Mouse (Mus musculus) left cerebral cortex, postnatal 14 days (tissue): Measurements from ENCODE around the gene Vwa7. TPM values are rescaled to one million over a fixed set of nuclear protein-coding genes. Genes with fewer than 3 reads are reported as not detected.
"Not testable (repeated sequence)": the region's sequence is repeated elsewhere in the genome, so short reads cannot be mapped to it uniquely, and the experiment has no call there.

Experiments used
- DNase-seq, 2 experiments: peaks; one replicate each; pipeline ENCODE4 v3.0.0; 2021 to 2022; ENCODE audit warnings: low spot score in 2 of 2, mixed read lengths in 1 of 2
- intact Hi-C: fragments of 180-260 bp; cut with DNase I; formaldehyde crosslinking; loops from one replicate; pipeline ENCODE4 v1.15.1; 2025
- total RNA-seq, 2 experiments: library from RNA; stranded (reverse); gene quantifications; 2 replicates each; pipeline ENCODE4 v1.2.3; 2021

Vwa7 gene
- total RNA-seq, 2 experiments from 2014 or later, result 0.17 to 0.24 TPM

DNA sequence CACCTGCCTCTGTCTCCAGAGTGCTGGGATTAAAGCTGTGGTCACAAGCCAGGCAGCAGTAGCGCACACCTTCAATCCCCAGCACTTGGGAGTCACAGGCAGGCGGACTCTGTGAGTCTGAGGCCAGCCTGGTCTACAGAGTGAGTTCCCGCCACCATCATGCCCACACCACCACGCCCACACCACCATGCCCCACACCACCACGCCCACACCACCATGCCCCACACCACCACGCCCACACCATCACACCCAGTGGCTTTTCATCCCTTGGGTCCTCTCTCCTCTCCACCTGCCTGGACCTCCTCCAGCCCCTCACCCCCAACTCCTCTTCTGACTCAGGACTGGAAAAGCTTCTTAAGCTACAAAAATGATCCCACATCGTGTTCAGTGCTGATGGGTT is 15.5 kb downstream of the Vwa7 start:
- intact Hi-C loops, result no loop called here
- no peak for DNase-seq

DNA sequence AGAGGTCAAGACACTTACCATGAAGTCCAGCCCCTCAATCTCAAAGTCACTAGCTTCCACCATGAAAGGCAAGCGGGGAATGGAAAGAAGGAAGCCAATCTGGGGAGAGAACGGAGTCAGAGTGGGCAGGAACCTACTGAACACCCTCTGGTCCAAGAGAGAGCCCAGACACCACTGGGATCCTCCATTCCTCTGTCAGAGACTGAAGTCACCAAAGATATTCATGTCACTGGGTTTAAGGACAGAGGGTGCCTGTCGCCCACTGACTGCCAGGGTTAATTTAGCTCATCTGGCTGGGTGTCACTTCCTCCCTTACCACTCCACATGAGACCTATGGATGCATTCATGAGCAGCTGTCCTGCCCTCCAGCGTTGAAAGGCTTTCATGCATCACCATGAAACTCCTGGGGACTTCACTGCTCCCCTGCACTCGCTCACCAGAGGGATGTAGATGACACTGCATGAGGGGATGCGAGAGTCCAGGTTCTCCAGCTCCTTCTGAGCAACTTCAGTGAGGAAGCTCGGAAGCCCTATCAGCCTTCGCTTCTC is 16.0 kb downstream of the Vwa7 start:
- no peak for DNase-seq
- intact Hi-C loops, result no loop called here

DNA sequence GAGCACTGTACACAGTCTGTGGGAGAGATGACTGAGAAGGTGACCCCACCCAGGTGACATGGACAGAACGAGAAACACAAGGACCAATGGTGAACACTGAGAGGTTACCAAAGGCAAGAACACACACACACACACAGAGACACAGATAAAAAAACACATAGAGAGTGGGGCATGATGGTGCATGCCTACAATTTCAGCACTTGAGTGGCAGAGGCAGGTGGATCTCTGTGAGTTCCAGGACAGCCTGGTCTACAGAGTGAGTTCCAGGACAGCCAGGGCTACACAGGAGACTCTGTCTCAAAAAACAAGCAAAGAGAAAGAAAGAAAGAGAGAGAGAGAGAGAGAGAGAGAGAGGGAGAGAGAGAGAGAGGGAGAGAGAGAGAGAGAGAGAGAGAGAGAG is 17.3 kb downstream of the Vwa7 start:
- intact Hi-C loops, DNase-seq: not testable (repeated sequence)

- intact Hi-C loops, result no loop called here
- no peak for DNase-seq
These were observed 18.5 kb downstream of the Vwa7 start for GRCm38 (mm10) chr17:35034896-35035295.

- peak in 1 of 2 experiments; percentile 60 for DNase-seq
- intact Hi-C loops, result no loop called here
These were observed 22.9 kb downstream of the Vwa7 start for GRCm38 (mm10) chr17:35039121-35039873.

GRCm38 (mm10) chr17:35043794-35044193 is 27.4 kb downstream of the Vwa7 start:
- intact Hi-C loops, result no loop called here
- no peak for DNase-seq

- no peak for DNase-seq
- intact Hi-C loops, result no loop called here
These were observed 28.8 kb downstream of the Vwa7 start for GRCm38 (mm10) chr17:35044904-35045806.

DNA sequence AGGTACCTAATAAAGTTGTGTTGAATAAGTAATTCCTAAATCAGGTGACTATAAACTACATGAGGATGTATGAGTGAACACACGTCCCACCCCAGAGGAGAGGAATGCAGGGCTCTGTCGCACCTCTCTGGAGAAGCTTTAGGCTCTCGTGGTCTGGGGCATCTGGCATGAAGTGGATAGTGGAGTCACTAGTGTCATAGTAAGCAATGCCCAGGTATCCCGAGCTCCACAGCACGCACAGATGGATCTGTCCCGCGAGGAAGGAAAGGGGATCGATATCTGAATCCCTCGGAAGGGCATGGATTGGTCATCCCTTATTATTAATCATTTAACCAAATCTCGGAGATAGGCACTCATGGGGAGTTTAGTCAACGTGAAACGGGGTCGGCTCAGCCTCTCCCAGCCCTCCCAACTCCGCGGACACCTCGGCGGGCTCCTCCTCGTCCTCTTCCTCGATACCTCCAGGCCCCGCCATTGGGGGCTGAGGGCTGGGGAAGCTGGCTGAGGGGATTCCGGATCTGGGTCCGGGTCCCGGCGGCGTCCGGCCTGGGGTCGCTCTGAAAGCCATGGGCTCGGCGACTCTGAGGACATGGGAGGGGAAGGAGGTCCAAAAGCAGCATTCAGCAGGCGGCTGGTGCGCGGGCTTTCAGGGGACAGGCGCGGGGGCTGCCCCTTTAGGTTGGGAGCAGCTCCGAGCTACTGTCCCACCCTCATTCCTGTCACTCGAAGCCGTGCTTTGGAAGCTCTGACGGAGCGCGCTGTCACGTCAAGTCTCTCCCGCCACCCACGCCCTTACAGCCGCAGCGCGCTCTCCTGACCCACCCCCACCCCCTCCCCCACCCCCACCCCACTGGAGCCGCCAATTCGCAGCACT is 29.7 kb downstream of the Vwa7 start:
- no peak for DNase-seq
- intact Hi-C loops, result no loop called here

DNA sequence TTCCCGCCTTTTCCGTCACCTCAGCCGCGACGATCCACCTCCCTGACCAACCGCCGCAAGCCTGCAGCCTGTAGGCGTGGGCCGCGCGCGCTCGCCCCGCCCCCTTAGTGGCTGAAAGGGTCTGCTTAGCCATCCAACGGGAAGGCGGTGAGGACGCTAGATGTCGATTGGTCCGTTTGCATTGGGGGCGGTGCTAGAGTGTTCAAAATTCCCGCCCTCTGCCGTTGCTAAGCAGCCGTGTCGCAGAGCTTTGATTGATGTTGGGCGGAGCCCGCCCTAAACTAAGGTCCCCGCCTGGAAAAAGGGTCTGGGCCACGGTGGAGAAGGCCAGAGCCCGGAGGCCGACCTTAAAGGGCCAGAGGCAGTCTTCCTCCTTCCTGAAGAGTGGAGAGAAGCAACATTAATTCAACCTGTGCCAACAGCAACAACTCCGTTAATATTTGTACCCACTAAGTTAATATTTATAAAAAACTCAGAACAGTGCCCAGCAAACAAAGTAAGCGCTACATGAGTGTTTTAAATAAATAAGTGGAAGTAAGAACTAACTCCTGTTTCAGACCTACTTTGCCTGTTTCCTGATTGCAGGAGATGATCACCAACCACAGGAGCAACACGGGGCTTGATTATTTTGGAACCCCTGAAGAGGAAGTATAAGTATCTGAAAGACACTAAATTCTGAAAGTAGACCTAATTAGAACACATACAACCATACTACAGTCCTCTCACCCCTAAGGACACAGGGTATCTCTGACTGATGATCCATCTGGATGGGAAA is 30.5 kb downstream of the Vwa7 start, which contains the start of gene Msh5:
Msh5 (minus strand) TSS at position 65 of the 775 bp plus-strand sequence.
- peak; percentile 94 to 97 for DNase-seq
- intact Hi-C loops, result no loop called here

- no peak for DNase-seq
- intact Hi-C loops, result no loop called here
These were observed 31.3 kb downstream of the Vwa7 start for GRCm38 (mm10) chr17:35047688-35048087.

- intact Hi-C loops, result no loop called here
- DNase-seq, result no peak
These were observed 32.0 kb downstream of the Vwa7 start for GRCm38 (mm10) chr17:35048149-35048931.

DNA sequence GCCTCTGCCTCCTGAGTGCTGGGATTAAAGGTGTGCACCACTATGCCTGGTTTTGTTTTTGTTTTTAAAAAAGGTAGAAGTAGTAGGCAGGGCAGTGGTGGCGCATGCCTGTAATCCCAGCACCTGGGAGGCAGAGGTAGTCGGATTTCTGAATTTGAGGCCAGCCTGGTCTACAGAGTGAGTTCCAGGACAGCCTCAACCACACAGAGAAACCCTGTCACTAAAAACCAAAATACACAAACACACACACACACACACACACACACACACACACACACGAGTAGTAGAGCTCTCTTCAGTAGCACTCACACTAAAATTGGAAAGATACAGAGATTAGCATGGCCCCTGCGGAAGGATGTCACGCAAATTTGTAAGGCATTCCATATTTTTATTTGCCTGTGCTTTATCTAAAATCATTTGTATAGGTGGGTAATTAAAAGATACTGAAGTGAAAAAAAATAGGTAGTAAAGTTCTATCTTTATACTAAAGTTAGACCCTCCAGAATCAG is 32.6 kb downstream of the Vwa7 start:
- intact Hi-C loops, result no loop called here
- no peak for DNase-seq

DNA sequence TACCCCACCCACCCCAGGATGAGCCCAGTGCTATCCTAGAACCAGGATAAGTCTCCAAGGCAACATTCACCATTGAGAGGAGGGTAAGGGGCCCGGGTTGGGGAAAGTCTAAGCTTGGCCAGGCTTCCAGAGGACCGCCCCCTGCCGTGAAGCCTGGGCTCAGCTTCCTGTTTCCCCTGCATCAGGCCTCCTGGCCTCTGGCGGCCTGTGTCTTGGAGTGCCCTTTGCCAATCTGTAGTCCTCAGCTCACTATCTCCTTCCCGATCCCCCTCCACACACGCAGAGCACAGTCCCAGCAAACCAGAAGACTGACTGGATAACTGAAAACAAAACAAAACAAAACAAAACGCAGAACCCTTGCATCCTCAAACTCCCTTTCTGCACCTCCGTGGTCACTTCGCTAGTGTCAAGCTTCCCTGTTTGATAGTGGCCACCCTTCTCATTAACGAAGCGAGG is 33.2 kb downstream of the Vwa7 start, which contains the start of gene Clic1:
Clic1 (plus strand) TSS at position 406 of the 456 bp plus-strand sequence.
- no peak for DNase-seq
- intact Hi-C loops, result no loop called here

GRCm38 (mm10) chr17:35050126-35050750 is 33.9 kb downstream of the Vwa7 start:
- no peak for DNase-seq
- intact Hi-C loops, result no loop called here

- peak in 1 of 2 experiments; percentile 51 for DNase-seq
- intact Hi-C loops, result no loop called here
These were observed 35.0 kb downstream of the Vwa7 start for GRCm38 (mm10) chr17:35051156-35052086.

DNA sequence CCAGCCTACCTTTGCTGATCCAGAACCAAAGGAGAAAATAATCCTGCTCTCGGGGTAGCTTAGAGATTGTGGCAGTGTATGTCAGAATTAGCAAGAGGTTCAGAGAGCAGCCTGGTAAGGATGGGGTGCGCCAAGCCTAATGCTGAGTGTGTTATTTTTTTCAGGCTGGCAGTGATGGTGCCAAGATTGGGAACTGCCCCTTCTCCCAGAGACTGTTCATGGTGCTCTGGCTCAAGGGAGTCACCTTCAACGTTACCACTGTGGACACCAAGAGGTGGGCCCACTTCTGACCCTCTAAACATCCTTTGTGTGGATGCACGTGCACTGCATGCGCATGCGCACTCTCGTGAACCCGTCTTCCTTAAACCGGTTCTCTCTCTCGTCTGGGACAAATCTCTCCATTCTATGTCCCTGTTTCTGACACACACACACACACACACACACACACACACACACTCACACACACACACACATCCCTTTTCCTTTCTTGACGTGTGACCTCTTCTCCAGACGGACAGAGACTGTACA is 36.0 kb downstream of the Vwa7 start:
- DNase-seq, result no peak
- intact Hi-C loops, result no loop called here
